Mouse (Mus musculus) spleen, adult 2 months (tissue): ENCODE results near the gene Casq2.

Experiments used
- CTCF ChIP-seq: fragments of 200-500 bp; IDR thresholded peaks from 2 replicates; pipeline ENCODE4 v1.5.1; 2011; ENCODE audit warnings: mild to moderate bottlenecking, inconsistent platforms; ENCODE audit not compliant: insufficient read depth, insufficient read length, insufficient replicate concordance; ENCODE audit errors: extremely low read depth
- POLR2A ChIP-seq: fragments of 200-500 bp; IDR thresholded peaks from 2 replicates; pipeline ENCODE4 v1.6.1; 2011; ENCODE audit warnings: low read depth, low read length, inconsistent platforms

- TF ChIP-seq POLR2A (no peak), CTCF (no peak)
Observed at GRCm38 (mm10) chr3:102142947-102143346, 56.7 kb downstream of the Casq2 start.
